Mouse (Mus musculus) thymus, postnatal 10 days (tissue): Measurements from ENCODE around the gene Hnrnpu.

Experiments
- DNase-seq, 2 experiments: peaks; one replicate each; pipeline ENCODE4 v3.0.0; 2021; ENCODE audit warnings: low spot score in 2 of 2

Gene Hnrnpu

DNA sequence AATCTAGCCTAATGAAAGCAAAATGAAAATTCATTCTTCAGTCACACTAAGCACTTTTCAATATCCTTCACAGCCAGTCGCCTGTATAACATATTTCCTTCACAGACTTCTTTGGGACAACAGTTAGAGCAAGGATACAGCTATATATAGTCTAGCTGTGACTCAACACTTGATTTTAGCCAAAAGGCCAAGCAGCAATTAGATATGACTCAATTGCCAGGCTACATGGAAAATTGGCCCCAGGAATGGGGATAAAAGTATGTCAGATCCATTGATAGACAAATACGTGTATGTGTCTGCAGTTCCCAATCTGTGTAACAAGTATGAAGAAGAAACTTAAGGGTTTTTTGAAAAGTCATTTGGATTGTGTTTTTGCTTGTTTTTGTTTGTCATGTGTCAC is 2.6 kb upstream of the Hnrnpu start:
- no peak for DNase-seq

DNA sequence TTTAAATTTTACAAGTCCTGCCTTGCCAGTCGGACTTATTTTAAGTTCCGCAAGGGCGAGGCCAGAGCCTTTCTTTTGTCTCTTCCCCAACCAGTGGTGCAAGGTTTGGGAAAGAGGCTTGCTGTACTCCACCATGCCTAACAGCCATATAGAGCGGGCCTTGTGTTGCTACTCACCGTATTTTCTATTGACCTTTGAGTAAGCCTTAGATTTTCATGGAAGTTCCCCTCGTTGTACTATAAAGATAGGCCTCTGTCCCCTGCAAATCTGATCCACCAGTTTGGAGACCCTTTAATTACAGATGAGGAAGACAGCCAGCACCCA is 683 bp upstream of the Hnrnpu start:
- peak; percentile 27 to 28 for DNase-seq

DNA sequence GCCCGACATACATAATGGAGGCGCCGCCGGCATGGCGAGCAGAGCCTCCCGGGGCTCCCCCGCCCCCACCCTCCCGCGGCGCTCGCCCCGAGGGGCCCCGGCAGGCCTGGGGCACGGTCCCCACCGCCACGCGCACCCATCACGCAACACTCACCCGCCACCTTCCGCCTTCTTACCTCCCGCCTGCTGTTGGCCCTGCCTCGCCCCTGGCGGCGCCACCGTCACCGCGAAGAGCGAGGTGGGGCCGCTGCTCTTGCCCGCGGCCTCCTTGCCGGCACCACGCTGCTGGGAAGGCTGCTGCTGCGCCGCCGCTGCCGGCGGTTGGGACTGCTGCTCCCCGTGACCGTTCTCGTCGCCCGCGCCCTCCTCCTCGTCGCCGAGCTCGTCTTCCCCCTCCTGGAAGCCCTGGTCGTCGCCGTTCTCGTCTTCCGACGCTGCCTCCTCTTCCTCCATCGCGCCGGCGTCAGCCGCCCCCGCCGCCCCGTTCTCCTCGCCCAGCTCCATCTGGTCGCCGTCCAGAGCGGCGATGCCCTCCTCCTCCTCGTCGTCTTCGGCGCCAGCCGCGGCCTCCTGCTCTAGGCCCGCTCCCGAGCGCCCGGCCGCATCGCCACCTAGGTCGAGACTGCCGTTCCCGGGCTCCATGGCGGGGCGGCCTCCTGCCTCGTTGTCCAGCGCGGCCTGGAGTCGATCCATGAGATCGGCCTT is 668 bp downstream of the Hnrnpu start:
- peak; percentile 60 for DNase-seq

DNA sequence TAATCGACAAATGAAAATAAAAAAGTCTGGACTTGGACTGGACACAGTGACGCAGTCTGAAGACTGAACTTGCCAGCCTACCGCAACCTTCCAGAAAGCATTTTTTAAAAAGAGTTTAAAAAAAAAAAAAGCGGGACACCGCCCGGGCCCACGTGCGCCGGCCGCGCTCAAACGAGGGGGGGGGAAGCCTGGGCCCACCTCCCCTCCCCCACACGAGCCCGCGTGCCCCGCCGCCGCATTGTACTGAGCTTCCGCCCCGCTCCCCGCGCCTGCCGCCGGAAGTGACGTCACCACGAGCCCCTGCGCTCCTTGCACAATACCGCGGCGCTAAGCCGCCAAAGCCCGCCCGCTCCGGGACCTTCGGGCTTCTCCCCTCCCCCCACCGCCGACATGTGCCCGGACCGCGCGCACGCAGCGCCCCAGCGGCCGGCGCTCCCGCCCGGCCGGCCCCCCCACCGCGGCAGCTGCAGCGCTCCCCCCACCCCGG is 1.3 kb downstream of the Hnrnpu start:
- DNase-seq = peak; percentile 95 to 98

DNA sequence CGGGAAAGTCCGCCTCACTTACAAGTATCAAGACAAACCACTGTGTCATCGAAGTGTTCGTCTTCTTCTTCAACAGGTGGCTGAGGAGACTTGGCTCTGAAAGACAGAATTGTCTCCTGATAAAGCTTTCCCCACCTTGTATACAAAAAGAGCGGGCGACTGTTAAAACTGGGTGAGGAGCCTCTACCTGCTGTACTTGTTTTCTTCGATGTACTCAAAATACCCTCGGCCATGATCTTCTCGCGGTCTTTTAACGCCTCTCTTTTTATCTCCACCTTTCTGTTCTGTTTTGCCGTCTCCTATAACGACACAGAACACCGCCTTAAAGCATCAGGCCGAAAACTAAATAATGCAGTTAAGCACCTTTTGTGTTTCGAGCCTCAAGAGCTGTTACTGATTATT is 1.7 kb downstream of the Hnrnpu start:
- DNase-seq = peak; percentile 7 to 12

DNA sequence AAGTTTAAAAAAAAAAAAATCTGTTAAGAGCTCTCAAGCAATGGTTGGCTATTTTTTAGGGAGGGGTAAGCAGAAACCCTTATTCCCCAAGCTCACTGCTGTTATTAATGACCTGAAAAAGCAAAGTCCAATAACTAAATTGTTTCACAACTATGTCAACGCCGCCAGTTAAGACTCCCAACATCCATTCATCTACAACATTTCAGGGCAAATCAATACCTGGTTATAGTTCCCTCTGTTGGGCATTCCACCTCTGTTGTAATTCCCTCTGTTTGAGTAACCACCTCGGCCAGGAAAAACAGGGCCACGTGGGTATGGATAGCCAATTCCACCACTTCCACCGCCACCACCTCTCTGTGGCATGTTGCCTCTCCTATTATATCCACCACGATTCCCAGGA is 7.7 kb downstream of the Hnrnpu start:
- DNase-seq = no peak

DNA sequence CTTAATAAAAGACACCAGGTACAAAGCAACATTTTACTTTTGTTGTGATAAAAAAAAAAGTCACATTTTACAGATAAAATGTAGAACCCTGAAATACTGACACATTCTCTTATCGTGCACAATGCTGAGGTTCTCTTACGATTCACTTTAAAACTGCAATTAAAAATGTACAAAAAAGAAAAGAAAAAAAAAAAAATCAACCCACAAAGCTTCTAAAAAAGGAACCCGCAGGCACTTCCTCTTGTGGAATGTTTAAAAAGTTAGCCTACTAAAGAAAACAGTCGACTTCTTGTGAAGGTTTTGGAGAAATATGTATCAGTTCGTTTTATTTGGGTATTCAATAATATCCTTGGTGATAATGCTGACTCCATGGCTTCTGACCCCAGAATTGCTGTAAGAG is 8.6 kb downstream of the Hnrnpu start:
- no peak for DNase-seq

DNA sequence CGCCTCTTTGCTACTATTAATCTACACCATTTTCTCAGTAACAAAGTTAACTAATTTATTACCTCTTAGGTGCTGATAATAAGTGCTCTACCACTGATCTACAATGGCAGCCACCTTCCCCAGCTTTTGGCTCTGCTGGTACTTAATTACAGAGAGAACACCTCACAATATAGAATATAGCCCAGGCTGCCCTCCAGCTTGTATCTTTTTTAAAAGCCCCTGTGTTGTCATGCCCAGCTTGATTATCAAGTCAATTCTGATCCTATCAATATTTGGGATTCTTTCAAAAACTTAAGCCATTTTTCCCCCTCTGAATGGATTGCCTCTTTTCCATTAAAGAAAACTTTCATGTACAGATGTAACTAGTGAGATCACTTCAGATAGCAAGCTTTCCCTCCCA is 10.6 kb downstream of the Hnrnpu start:
- no peak for DNase-seq

DNA sequence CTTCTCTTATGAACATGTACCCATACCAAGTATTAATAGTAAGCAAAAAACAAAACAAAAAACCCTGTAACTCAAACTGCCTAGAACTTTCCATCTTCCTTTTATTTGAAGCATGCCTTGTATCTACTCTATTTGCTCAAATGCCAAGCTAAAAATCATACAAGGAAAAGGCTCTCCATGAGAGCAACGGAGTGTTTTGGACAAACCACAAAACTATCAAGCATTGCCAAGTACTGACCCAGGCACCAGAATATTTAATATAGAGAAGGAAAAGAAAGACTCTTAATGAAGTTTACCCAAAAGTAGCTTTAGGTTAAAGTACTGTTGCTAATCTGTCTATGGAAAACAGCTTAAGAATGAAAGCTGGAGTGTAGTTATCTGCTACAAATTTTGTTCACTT is 11.2 kb downstream of the Hnrnpu start:
- DNase-seq = no peak

DNA sequence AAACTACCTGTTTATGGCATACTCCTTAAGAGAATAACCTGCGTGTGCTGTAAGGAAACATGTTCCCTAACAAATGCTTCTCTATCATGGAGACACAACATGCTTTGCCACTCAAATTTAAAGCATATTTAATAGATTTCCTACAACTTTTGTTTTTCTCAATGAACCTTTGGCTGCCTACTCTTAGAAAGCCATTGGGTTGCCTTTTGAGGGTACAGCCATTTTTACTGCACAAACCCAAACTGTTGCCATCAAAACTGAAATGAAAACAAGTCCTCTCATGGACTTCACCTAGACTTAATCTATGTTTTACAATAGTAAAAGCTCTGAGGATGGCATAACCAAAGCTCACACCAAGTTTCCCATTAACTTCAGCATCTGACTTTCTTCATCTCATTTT is 13.0 kb downstream of the Hnrnpu start:
- DNase-seq = no peak

DNA sequence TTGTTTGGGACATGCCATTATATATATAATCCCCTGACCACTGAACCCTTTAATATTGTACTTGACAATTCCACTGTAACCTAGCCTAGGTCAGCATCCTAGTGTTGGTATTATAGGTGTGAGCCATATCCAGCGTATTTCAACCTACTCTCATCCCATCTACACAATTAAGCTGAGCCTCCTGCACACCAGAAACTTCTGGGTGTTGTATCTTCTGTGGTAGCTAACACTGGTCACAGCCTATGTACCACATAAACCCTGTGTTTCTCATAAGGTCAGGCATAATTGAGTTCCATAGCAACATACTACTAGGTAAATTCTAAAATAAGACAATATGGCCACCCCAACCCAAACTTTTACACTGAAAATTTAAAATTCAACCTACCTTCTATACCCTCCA is 14.4 kb downstream of the Hnrnpu start:
- no peak for DNase-seq

DNA sequence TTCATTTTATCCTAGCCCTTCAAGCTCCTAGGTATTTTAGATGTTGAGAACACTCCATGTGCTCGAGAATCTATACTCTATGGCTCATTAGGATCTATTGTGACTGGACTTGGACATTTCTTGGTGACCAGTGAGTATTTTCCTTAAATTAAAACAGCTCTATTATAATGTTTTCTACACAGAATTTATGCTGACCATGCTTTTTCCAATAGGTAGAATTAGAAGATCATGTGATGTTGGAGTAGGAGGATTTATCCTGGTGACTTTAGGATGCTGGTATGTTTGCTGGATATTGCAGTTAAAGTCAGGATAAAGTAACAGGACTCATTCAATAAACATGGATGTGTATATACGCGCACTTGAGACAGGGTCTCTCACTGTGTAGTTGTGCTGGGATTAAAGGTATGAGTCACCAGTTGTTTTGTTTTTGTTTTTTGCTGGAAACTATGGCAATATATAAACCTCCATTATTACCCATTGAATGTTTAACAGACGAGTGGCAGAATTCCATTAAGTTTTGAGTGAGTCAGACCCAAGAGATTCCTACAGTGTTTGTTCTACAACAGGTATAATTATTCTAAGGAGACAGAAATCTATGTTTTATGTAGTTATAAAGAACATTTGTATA is 15.8 kb downstream of the Hnrnpu start:
- DNase-seq = no peak

DNA sequence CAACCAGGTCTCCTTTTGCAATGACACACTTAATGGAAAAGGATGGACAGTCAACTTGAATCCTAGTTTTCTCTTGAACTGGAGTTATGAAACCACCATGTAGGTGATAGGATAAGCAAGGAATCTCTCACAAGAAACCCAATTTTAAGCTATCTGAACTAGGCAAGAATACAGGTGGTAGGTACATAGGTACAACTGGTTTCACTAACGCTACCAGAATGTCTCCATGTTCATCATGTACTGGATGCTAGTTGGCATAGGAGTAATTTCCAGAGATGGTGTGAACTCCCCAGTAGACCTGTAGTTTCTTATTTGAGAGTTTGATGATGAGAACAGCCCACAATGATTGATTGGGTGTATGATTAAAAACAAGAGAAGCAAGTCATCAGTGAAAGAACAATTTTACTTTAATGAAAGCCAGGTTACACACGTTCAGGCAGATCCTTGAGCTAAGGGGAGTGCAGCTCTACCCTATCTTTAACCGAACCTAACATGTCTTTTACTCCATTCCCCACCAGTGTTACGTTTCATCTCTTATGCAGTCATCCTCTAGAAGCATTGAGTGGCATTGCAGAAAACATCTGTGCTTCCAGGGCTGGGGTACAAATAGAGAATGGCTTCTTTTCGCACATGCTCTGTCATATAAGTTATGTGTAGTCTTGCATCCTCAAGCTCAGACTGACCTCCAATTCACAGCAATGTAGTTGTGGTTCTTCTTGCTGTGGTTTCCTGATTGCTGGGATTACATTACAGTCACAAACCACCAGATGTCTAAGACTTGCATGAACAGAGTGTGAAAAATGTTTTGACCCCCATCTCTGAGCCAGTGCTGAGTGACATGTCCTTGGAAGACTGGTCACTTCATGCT is 16.6 kb downstream of the Hnrnpu start:
- DNase-seq = no peak

DNA sequence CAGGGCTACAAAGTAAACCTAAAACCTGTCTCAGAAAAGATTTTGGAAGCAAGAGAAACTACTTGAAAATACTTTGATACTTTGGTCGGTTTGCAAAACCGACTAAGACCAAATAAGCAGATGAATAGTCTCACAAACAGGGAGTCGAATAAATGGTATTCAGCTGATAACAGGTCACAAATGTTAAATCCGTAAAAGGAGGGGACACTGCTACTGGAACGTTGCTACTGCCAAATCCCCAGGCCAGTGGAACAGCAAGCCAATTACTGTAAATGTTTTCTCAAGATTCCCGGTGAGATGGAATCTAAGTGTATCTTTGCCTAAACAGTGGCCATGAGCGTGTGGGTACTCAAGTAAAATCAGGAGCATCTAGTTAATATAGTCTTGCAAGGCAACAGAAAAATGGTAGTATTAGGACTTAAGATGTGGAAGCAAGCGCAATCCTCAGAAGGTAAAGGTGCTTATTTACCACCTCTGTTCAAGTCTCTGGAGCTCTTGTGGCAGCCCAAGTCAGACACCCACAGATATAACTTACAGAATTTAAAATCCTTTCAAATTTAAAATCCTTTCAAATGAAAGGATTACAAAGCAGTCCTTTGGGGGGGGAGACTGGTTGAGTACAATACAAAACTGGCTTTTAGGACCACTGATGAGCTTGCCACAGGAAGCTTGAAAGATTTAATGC is 17.4 kb downstream of the Hnrnpu start:
- DNase-seq = no peak

DNA sequence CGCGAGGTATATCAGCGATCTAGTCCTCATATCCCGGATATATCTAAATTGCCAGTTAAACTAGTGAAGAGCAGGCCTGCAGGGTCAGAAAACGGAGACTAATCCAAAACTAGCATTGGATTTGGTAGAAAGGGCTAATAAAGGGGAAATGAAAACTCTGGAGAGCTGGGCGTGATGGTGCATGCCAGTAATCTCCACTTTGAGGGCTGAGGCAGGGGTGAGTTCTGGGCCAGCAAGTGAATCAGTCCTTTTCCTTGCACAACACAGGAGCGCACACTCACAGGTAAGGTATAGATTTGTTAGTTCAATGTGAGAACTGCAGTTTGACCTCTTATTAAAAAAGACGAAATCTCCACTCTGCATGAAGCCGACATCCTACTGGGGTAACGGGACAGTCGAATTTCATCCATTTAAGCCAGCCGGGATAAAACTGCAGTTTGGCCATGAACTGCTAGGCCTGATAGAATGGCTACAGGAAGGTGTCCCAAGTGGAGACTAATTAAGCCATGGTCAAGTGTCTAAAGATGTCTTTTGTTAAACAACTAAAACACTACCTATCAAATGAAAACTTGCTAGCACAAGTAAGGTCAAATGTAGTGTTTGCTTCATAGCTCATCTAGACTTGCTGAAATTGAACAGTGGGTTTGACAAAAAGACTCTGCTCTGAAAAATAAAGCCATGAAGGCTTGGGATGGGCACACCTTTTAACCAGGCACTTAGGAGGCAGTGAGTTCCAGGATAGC is 18.1 kb downstream of the Hnrnpu start:
- DNase-seq = peak; percentile 22

DNA sequence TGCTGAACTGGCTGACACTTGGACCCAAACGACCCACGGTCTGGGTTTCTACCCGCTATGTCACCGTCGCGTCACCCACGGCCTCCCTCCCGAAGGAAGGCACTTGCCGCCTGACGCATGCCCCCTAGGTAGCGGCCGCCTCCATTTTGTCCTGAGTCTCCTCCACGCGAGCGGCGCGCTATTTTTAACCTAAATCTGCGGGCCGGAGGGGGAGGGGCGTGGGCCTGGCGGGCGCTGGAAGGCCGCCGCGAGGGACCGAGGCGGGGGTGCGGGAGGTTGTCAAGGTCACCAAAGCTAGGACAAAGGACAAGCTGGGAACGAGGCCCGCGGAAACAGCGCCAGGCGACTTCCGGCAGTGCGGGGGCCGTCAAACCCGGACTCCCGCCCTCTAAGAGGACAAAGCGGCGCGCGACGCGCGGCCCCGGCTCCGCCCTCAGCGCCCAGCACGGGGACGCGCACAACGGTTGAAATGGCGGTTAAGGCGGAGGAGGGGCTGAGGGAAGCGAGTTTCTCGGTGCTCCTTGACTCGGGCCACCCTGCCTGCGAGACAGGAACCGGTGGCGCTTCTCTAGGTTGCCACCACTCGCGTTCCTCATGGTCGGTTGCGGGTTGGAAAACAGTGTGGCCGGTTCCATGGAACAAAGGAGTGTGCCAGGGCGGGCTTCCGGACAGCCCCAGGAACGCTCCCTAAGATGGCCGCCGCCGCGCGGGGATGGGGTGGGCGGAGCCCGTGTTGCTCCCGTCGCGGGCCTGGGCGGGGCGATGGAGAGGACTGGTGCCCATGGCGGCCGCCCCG is 19.0 kb downstream of the Hnrnpu start, which contains the start of gene Cox20:
Gene Cox20 (plus strand): TSS at position 742 of the 796 bp plus-strand sequence.
- DNase-seq = peak; percentile 96 to 97

DNA sequence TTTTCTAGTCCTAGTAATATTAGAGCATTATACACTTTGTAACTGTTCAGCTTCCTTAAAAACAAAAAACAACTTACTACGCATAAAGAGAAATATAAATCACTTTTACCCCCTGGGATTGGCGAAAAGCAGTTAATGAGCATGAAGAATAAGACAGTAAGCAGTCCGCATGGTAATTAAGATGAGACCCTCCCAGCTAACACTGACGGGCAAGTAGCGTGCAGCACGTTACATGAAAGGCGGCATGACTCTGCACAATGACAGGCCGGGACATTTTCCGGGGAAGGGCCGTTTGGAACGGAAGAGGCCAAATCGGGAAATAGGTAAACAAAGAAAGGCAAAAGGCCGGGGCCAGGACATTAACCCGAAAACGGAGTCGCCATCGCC is 19.6 kb downstream of the Hnrnpu start:
- DNase-seq = no peak

DNA sequence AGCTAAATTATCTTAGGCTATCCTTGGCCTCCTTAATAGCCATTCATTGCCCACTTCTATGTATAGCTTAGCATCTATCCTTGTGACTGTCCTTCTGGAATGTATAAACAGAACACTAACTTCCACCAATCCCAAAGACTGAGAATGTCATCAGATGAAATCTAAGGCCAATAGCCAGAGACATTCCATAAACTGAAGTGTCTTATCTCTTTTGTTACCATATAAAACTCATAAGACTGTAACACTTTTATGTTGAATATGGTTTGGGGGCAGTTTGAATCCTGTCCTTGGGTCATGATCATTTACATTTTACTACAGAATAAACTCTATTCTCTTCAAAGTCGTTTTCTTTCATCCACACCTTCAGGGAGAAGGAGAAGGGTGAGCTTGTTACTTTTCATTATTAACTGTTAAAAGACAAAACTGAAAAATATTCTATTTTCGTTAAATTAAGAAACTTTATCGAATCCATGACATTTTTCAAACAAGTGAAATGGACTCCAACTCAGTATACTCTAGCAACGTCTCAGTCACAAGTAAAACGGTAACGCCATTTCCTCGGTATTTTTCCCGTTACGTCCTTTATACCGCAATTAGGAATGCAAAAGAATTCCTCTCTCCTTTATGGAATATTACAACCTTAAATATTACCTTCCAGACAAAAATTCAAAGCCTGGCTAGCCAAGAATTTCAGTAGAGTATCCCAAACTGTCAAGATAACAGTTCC is 20.2 kb downstream of the Hnrnpu start:
- DNase-seq = no peak

DNA sequence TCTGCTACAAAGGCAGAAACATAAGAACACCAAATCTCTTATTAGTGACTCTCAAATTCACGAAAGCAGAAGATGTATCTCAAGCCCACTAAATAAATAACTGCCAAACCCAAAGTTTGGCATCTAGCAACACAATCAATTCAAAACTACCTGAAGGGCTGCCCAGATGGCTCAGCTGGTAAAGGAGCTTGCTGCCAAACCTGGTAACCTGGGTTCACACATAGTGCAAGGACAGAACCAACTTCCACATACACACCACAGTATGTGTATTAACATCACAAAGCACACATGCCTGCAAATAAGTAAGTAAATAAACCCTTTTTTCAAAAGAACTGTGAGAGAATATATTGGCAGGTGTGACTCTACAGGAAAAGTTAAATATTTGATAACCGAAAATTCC is 23.4 kb downstream of the Hnrnpu start:
- DNase-seq = no peak

DNA sequence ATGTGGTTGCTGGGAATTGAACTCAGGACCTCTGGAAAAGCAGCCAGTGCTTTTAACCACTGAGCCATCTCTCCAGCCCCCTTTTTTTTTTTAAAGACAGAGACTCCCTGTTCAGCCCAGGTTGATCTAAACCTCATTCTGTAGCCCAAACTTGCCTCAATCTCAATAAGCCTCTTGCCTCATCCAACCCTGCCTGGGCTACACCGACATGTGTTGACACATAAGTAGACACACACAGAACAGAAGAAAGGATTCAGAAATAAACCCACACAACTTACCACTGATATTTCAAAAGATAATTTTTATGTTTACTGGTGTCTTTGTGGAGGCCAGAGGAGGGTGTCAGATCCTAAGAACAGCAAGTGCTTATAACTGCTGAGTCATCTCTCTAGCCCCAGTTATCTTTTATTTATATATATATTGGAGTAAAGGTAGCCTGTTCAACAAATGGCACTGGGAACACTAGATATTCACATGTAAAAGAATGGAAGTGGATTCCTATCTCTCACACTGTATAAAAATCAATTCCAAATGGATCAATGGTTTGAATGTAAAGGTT is 24.5 kb downstream of the Hnrnpu start:
- DNase-seq = no peak
